Mouse (Mus musculus) c-Kit-positive CD71-negative TER-119-negative erythroid progenitor cells, embryonic 14.5 days (primary cell): ENCODE results near the gene Pdzrn4.

ENCODE experiments used
- DNase-seq: peaks from one replicate; pipeline ENCODE4 v3.0.0-alpha.2; 2013; ENCODE audit warnings: low read depth

Pdzrn4 gene

DNA sequence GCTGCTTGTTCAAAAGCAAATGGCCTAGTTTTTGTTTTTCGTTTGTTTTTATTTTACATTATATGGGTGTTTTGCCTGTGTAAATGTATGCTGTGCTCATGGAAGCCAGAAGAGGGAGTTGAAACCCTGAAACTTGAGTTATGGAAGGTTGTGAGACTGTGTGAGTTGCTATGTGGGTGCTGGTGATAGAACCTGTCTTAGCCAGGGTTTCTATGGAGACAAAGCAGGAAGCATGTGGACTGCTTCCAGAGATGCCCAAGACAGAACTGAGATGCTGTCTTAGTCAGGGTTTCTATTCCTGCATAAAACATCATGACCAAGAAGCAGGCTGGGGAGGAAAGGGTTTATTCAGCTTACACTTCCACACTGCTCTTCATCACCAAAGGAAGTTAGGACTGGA, 190.8 kb downstream of the Pdzrn4 start:
- DNase-seq, result no peak

DNA sequence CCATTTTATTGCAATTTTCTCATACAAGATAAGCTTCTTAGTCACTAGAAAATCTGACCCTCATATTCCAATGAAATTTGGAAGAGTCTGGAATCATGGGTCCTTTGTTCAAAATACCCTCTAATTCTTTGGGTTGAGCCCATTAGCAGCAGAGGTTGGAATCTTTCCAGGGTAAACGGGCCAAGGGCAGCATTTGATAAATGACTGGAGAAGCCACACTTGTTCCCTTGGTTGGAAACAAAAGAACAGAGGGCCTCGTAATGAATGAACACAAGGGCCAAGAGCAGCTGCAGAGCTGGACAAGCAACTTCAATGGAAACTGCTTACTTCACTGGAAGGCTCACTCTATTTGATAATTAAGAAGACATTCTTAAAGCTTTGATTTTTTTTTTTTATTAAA, 198.0 kb downstream of the Pdzrn4 start:
- no peak for DNase-seq

DNA sequence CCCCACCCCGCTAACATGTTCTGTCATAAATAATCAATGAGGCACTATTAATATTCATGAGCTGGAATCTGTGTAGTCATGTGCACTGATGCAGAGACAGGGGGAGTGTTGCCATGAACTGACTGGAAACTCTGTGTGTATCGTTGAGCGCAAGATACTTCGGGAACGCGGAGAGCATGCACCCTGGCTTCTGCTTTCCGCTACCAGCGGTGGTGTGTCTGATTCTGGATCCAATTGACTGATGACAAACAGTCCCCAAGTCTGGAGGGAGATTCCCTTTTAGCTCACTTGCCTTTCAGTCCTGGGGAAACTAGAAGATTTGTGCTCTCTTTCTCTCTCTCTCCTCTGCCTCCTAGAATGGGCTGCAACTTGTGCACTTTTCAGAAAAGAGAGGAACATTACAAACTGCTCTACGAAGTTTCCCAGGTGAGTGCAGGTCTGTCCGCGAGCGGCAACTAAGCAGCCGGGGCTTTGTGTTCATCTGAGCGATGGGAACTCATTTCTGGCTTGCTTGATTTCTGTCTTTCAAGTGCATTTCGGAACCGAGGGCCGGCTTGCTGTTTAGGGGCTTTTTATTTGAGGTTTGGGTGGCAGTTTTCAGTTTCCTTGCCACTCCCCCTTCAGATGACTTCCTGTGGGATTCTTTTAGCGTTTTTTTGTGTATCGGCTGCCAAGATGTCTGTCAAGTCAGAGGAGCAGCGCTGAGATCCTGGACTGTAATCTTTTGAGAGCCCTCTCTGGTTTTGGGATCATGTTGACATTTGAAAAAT, 200.5 kb downstream of the Pdzrn4 start:
- no peak for DNase-seq

DNA sequence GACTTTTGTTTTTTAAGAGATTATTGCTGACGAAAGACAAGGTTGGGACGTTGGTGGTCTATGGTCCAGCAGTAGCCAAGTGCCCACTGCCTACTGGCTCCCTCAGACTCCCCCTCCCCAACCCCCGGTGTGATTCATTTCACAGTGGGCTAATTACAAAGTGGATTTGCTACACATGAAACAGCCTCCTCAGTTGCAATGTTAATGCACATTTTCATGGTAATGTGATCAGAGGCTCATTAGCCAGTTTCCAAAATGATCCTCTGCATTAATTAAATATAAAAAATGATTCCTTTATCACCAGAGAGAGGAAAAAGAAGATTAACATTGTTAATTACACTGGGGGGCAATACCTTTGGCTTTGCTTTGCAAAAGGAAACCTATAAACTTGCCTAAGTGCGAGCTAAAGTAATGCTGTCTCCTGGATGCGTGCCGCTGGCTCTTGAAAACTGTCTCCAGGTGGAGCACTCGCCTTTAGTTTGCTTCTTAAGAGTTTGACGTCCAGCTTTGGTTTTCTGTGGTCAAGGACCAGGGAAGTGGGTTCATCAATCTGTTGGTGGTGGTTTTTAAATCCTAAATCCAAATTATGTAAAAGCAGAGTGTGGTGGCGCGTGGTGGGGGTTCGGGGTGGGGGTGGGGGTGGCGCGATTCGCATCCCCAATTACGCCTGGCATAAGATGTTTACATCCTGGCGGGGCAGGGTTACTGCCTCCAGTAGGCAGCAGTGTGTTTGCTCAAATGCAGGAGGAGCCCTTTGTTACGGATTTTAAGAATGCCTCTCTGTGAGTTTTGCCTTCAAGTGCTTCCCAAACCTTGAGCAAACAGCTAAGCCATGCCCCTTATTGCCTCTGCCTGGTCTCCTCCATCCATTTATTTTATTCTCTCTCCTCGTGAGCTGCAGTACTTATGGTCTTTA, 202.0 kb downstream of the Pdzrn4 start:
- no peak for DNase-seq

DNA sequence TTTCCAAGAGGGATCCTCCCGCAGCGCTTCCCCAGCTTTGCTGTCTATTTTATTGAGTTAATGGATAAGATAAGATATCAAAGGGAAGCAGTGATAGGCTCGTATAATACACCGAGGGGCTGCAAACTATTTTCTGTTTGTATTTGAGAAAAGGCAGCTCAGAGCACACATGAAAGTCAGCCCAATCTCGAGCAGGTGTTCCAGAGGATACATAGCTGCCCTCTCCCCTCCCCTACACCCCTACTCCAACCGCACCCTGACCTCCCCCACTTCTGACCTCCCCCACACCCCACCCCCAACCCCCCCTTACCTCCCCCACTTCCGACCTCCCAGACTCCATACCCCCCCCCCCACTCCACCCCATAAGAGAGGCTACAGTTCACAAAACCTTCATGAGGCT, 202.7 kb downstream of the Pdzrn4 start:
- DNase-seq, result no peak

DNA sequence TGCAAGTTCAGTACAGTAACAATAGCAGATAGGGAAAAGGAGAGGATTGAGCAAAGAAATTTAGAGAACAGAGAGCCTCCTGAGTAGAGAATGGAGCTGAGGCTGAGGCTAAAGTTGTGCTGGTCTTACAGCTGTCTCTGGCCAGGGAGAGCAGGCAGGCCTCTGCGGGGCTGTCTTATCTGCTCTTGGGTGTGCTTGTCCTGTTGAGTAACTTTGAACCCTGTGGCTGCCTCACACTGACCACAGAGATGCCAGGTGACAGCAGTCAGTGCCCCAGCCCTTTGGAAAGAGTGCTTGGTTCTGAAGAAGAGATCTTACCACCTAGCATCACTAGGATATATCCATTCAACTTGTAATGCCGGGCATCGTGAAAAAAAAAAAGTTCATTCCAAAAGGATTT, 214.2 kb downstream of the Pdzrn4 start:
- no peak for DNase-seq

DNA sequence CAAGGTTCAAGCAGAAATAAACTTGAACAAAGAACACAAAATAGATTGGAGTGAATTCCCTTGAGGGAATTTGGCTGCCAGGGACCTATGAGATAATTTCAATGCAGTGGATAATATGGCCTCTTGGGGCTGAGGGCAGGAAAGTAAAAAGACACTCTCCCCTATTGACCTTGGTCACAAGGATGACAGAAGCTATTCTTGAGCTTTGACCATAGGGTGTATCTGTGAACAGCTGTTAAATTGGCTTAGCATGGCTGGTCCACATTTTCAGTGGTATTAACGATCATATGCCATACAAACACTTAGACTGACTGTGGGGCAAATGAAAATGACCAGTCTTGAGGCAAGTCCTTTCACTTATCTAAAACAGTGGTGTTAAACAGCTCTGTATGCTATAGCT, 215.7 kb downstream of the Pdzrn4 start:
- DNase-seq, result no peak

DNA sequence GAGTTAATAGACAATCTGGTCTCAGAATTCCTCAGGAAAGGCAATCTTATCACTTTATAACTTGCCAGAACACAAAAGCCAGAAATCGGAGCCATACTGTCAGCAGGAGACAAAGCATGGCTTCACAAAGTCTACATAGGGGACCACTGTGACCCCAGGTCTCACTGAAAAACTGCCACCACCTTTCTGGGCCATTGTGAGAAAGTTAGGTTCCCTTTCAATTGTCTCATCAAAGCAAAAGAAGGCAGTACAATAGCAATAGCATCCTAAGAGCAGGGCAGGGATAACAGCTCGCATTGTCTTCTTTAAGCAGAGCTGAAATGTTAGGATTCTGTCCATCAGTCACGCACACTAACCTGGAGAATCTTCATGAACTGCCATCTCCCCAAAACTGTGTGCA, 216.5 kb downstream of the Pdzrn4 start:
- no peak for DNase-seq

DNA sequence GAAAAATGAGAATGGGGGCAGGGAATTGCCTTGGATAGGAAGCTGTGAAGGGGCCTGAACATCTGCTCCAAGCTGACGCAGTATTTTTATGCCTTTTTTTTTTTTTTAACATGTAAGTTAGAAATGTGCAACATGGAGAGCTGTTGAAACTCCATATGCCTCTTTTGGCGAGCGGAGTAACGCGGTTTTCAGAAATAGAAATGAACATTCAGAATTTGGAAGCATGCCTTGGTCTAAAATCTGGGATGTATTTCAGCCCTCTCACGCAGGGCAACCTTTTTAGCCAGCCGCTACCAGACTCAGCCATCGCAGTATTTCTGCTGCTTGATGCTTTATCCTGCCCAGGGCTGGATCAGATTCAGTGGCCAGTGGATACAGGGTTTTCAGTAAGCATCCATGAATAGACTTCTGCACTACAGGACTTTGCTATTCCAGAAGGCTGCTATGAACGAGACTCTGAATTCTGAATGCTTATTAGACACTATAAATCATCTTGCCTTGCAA, 225.1 kb downstream of the Pdzrn4 start:
- DNase-seq, result no peak

DNA sequence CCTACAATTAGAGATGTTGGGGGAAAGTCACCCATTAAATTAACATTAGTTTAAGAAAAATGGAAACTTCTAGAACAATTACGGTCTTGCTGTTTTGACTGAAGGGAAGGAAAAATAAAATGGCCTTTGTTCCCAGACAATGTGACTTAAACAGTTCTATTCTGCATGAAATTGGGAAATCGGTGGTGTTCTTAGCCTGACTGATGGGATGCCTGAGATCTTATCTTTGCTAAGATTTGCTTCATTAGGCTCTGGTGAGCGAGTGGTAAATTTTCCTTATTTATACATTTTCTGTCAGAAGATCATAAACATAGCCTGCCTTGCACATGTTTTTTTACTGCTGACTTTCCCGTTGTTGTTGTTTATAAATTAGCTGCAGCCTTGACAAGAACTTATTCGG, 225.6 kb downstream of the Pdzrn4 start:
- no peak for DNase-seq

DNA sequence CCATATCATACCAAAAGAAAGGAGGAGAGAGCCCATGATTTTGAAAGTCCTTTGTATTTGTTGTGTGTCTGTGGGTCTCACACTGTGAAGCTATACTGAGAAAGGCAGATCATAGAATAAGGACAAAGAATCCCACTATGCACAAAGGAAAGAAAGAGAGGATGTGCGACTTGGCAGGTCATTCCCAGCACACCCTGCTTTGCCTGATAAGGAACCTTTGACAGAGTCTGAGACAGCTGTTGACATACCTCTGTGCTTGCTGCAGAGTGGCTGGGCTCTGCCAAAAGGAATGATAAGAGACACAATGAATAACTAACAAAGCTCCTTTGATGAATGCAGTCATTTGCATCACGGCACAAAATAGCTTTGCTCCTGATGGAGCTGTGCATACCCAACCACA, 232.5 kb downstream of the Pdzrn4 start:
- no peak for DNase-seq

DNA sequence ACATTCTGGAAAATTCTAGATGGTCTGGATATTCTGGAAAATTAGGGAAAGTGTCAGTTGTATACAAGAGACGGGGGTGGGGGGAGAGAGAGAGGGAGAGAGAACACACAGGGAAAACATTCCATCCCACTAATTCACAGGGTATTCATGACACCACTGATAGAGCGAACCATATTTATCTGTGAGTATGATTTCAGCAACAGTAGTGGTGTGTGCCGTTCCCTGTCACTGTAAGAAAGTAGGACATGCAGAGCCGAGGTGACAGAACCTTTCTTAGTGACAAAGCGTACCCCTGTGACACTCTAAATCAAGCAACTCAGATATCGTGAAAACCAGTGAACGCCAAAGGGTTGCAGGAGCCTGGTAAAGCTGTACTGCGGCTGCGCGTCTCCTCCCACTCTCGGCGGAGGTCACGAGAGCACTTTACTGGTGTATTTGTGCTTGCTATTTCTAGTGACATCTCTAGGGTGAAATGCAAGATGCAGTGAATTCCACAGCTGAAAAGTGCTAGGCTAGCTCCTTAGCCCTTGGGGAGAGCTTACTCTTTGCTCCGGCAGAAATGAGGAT, 237.4 kb downstream of the Pdzrn4 start:
- no peak for DNase-seq

DNA sequence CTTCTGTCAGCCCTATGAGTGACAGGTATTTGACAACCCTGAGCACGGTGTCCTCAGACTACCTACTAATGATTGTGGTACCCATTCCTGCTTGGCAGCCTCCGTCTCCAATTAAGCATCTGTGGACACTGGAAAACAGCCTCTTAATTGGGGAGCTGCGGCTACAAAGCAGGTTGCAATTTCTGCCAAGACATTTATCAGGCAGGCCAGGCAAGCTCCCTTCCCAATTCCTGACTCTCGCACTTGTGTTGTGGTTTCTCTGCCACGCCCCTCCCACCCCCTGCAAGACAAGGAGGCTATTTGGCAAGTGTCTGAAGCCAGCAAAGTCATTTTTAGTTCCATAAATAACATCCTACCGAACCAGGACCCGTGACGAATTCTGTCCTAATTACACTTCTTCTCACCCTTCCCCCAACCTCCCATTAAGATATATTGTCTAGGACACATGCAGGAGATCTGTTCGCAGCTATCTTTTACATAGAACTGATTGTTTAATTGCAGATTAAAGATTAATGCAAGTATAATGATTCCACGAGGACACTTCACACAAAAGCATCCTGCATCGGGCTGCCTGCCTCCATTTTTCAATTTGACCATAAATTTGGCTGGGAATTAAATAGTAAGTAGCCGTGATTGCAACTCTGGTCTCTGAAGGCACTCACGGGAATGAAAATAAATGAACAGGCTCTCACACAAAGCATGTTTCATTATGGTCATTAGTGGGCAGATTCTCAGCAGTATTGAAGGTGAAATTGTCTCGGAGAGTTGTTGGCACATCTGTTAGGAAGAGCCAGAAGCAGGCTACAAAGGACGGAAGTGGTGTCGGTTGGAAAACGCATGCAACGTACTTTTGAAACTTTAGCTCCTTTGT, 243.8 kb downstream of the Pdzrn4 start:
- no peak for DNase-seq

DNA sequence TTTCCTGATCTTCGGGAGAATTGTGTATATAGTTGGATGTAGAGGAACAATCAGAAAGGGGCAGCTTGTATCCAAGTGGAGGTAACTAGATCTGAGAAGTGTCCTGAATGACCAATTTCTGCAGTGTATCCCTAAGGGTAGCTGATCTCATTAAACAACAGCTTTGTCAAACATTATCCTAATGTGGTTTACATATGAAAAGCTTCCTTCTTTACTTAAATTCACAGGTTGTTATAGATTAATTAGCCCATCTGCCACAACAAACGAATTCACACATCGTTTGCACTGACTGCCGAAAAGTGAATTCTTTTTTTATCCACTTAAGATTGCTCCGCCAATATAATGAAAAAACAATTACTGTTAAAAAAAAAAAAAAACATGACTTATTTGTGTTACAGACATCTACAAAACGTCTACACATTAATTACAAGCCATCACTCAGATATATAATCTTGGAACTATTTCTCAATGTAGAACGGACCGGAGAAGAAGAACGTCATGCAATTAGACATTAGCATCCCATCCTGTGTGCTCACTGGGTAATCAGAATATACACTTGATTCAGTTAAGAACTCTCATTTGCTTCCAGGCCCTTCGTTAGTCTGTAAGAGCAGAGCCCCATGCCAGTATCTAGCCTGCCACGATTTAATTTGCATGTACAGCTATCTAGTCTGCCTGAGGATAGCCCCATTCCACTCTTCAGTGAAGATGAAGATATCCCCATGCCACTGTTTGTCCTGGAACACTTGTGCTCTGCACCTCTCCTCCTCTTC, 274.8 kb downstream of the Pdzrn4 start:
- DNase-seq, result no peak

DNA sequence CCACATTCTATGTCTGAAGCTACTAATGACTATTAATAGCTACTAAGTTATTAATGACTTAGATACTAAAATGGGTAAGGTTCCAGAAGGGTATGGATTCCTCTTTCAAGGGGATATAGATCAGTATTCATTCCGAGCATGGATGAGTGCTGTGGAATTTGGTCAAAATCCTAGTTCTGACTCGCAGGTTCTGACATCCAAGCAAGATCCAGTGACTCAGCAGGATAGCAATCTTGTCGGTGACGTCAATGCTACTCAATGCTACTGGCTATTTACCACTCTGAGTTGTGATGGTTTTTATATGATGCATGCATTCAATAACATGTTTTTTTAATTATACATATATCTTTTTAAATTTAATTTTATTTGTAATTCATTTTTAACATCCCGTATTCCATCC, 279.4 kb downstream of the Pdzrn4 start:
- no peak for DNase-seq

DNA sequence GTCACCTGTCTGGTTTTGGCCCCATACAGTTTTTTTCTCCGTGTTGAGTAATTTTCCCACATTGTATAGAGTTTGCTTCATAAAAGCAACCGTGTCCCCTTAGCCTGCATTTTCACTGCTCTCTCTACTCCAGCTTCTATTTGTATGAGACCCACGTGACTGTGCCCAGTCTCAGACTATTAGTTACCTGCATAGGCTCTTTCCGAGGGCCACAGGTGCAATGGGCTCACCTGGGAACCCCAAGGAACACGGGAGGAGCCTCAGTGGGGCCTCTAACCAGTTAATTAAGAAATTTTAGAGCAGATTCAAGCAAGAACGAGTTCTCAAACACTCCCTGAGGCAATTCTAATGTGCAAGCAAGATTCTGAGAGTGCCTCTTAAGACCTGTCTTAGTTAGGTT, 281.7 kb downstream of the Pdzrn4 start:
- no peak for DNase-seq

DNA sequence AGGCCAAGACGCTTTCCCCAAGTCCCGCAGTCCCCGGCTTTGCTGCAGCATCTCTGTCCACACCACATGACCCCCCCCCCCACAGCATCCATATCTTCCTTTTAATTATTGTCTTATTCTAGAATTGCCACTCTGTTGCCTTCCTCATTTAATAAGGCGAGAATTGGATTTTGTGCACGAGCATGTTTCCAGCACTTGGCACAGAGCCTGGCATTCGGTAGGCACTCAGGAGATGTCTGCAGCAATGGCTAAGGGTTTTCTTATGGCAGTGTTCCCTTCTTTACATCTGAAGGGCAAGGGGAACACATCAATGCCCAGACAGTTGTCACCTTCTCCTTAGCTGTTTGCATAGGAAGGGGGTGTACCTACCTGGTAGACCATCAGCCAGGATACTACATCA, 282.9 kb downstream of the Pdzrn4 start:
- no peak for DNase-seq

DNA sequence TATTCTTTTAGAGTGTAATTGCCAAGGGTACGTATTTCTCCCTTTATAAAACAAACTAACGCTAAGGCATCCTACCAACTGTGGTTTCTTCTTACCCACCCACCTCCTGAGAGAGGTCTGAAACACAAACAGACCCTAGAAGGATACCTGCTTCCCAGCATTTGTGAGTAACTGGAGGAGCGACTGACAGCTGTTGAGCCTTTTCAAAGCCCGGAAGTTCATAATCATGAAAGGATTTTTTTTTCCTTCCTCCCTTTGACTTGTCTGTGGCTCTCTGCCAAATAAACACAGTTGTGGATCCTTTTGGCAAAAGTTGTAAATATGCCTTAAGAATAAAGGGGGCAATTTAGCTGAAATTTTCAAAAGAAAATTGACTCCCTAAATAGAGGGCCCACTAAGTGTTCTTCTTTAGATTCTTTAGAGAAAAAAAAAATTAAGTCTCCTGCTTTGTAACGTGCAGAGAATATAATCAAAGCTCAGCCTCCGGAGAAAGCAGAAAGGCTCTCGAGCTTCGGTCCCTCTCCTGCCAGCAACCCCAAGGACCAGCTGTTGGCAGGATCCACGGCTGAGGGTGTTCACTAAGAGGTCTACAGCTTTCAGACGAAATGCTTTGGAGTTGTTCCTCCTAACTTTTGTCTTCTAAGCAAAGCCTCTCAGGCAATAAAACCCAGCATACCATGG, 299.7 kb downstream of the Pdzrn4 start:
- no peak for DNase-seq

DNA sequence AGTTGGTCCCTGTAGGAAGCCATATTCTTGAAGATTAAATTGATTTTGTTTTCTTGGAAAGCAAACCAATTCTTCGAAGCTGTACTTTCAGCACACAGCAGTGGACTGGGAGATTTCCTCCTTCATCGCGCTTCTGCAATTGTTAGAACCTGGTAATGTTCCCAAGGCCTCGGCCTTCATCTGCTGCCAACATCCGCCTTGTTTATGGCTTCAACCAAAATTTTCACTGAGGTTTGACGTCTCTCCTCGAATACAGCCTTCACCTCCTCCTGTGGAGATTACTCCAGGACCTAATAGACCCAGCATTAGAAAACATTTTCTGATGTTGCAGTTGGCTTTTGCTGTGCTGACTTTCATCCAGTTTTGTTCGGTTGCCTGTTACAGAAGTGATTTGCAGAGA, 307.5 kb downstream of the Pdzrn4 start:
- DNase-seq, result no peak

DNA sequence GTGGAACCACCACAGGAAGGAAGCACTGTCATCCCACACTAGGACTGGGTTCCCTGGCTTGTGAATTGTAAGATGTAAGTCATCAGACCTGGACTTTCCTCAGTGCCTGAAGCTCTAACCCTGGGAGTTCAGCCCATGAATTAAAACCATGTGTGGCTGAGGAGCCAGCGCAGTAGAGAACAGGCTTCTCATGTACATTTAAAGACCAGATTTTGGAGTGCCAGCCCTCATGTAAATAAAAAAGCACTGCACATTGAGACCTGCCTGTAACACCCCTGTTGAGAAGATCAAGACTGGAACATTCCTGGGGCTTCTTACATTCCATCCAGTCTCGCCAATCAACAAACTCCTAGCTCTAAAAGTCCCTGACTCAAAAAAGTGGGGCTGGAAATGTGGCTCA, 342.0 kb downstream of the Pdzrn4 start:
- DNase-seq, result no peak

DNA sequence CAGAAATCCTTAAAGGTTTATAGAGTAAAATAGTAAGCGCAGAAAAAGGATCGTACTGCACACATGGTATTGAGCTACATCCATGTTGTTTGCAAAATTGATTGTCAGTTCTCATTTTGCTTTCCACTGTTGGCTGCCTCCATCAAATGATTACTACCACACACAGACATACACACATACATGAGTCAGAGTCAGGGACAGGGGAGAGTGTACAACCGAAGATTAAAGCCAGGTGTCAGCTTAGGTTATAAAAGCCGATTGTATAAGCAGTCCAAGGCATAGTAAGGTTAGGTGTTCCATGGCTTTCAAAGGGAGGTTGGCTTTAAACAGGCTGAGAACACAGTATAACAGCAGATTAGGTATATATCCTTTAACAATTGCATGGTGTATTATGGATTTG, 343.2 kb downstream of the Pdzrn4 start:
- no peak for DNase-seq
